9 mouse cellular contexts compared by ENCODE assay signal in genomic region chr19:5273916-5274315, GRCm38 (mm10). TPM values are rescaled to one million over a fixed set of nuclear protein-coding genes. Genes with fewer than 3 reads are reported as not detected.
DNase-seq lines count a peak whose midpoint lies in the region; ATAC-seq and TF ChIP-seq lines count a peak whose summit lies in the region.
"Had no signal": no experiment of that assay in that cellular context is flagged by ENCODE, and none has a peak within 500 bp of the region (broad histone marks: within the 10 kb centered on the region; RNA-seq: fewer than 3 reads in every experiment).

No protein-coding gene starts in this region.

- no peak for TF ChIP-seq CTCF in bone marrow, adult 2 months (IDR thresholded peaks at IDR 0.05; ENCODE audit: control insufficient read depth, insufficient read depth, low read length)
- TF ChIP-seq CTCF in liver, postnatal 0 days (IDR thresholded peaks at IDR 0.05; ENCODE audit: low read depth): no peak

- peak overlapping the region; percentile 32; the same call in 1 of the 2 replicates for H3K27ac ChIP-seq in bone marrow, adult 2 months (ENCODE audit: control insufficient read depth, insufficient read depth, low read depth, low read length, poor library complexity)
- H3K27ac ChIP-seq in liver, postnatal 0 days (ENCODE audit: low read depth): peak overlapping the region; percentile 88

- no peak for TF ChIP-seq POLR2A in bone marrow, adult 2 months (IDR thresholded peaks at IDR 0.05; ENCODE audit: borderline replicate concordance, control insufficient read depth, low read depth, low read length)

- H3K4me1 ChIP-seq in bone marrow, adult 2 months (ENCODE audit: control insufficient read depth, insufficient read depth, low read length): peaks cover 4% of the 10 kb centered on the region; the same call in 1 of the 2 replicates
- H3K4me1 ChIP-seq in liver, postnatal 0 days (ENCODE audit: insufficient read depth): peaks cover 33% of the 10 kb centered on the region

- no peak overlapping the region for H3K4me3 ChIP-seq in bone marrow, adult 2 months (replicated peaks; ENCODE audit: control insufficient read depth, low read depth, low read length)
- no peak overlapping the region for H3K4me3 ChIP-seq in liver, postnatal 0 days (ENCODE audit: low read depth, low read length)

- peak overlapping the region; percentile 89; the same call in 1 of the 2 replicates for H3K9ac ChIP-seq in liver, postnatal 0 days (replicated peaks)

- H3K27me3 ChIP-seq in liver, postnatal 0 days (ENCODE audit: insufficient read depth, low read length): no peaks in the 10 kb centered on the region

- peak; percentile 23 for DNase-seq in adrenal gland, postnatal 14 days
- no peak for DNase-seq in adrenal gland, postnatal 4 days (ENCODE audit: low spot score in 2 of 2)
- peak; percentile 48 to 50 for DNase-seq in heart, postnatal 10 days
- no peak for DNase-seq in liver, postnatal 0 days
- no peak for DNase-seq in testis, postnatal 10 days (ENCODE audit: low spot score)
- no peak for DNase-seq in frontal cortex, postnatal 14 days (ENCODE audit: low spot score in 2 of 2)
- no peak for DNase-seq in frontal cortex, postnatal 36 days (ENCODE audit: low spot score in 2 of 2)

- WGBS in bone marrow, adult 2 months: 31% methylated on average over 4 of the region's 4 CpGs
- 53% methylated on average over 4 of the region's 4 CpGs for WGBS in liver, postnatal 0 days (ENCODE audit: insufficient replicate concordance)

- H3K4me2 ChIP-seq in liver, postnatal 0 days (ENCODE audit: low read depth, low read length): peak overlapping the region; percentile 100; the same call in 1 of the 2 replicates

- ATAC-seq in liver, postnatal 0 days: no peak

- H3K36me3 ChIP-seq in liver, postnatal 0 days (replicated peaks; ENCODE audit: insufficient read depth, low read length): peaks cover 45% of the 10 kb centered on the region

- H3K9me3 ChIP-seq in liver, postnatal 0 days (ENCODE audit: low read length): no peaks in the 10 kb centered on the region

- intact Hi-C loops in heart, postnatal 10 days (cut with DNase I): loop anchor here (2.0 kb wide), 2 partner anchors 21 to 77 kb away; partner anchors contain the start of gene Sf3b2

- no peak for TF ChIP-seq EP300 in liver, postnatal 0 days (IDR thresholded peaks at IDR 0.05; ENCODE audit: low read depth)

RNA-seq across cellular contexts. Expression of gene Pacs1, which starts 1.0 kb away (rescaled TPM):
- total RNA-seq in adrenal gland, postnatal 14 days (2021): 20.4 and 25.5 TPM in 2 replicates
- total RNA-seq in adrenal gland, postnatal 4 days (2021): 10 to 100 TPM; 35.0 to 39.4 TPM
- 12.0 and 16.5 TPM in 2 replicates for polyA plus RNA-seq in bone marrow, adult 2 months (2011; ENCODE audit: insufficient read depth, insufficient read length, low replicate concordance, missing spikeins)
- 10 to 100 TPM; 24.5 to 27.8 TPM for total RNA-seq in heart, postnatal 10 days (2021)
- 2.6 and 3.3 TPM in 2 replicates for polyA plus RNA-seq in liver, postnatal 0 days (2015; fragmentation: Nextera tagmentation; extraction: Ambion mirVana)

RNA-seq across cellular contexts. Expression of gene Sf3b2, which starts 21.3 kb away (rescaled TPM):
- total RNA-seq in adrenal gland, postnatal 14 days (2021): 167 and 170 TPM in 2 replicates
- total RNA-seq in adrenal gland, postnatal 4 days (2021): 100 to 1,000 TPM; 210 to 224 TPM
- 83.5 and 101 TPM in 2 replicates for polyA plus RNA-seq in bone marrow, adult 2 months (2011; ENCODE audit: insufficient read depth, insufficient read length, low replicate concordance, missing spikeins)
- 100 to 1,000 TPM; 129 to 136 TPM for total RNA-seq in heart, postnatal 10 days (2021)
- 80.7 and 93.7 TPM in 2 replicates for polyA plus RNA-seq in liver, postnatal 0 days (2015; fragmentation: Nextera tagmentation; extraction: Ambion mirVana)

RNA-seq across cellular contexts. Expression of gene Gal3st3, which starts 24.2 kb away (rescaled TPM):
- 0.22 and 0.49 TPM in 2 replicates for total RNA-seq in adrenal gland, postnatal 14 days (2021)
- under 1 TPM; 0.45 to 0.67 TPM for total RNA-seq in adrenal gland, postnatal 4 days (2021)
- 0.82 TPM in 1 of 2 replicates, not detected in the other for polyA plus RNA-seq in bone marrow, adult 2 months (2011; ENCODE audit: insufficient read depth, insufficient read length, low replicate concordance, missing spikeins)
- total RNA-seq in heart, postnatal 10 days (2021): 10 to 100 TPM in 1 of 2 experiments, 1 to 10 TPM in 1; 9.4 to 14.6 TPM
- polyA plus RNA-seq in liver, postnatal 0 days (2015; fragmentation: Nextera tagmentation; extraction: Ambion mirVana): not detected in 2 replicates
- polyA plus RNA-seq: C2C12 had no signal

Comparison
In these comparisons a context has a peak if more than half of its experiments do, and no peak if none do; other contexts are left out.
1. DNase-seq: peak in adrenal gland, postnatal 14 days (single experiment) and heart, postnatal 10 days (2 of 2); none in adrenal gland, postnatal 4 days (0 of 2), liver, postnatal 0 days (single experiment), testis, postnatal 10 days (single experiment), frontal cortex, postnatal 14 days (0 of 2) and frontal cortex, postnatal 36 days (0 of 2).